ENCODE assay signal across 9 mouse cellular contexts in genomic region chr12:108903600-108904275, GRCm38 (mm10). TPM values are rescaled to one million over a fixed set of nuclear protein-coding genes. Genes with fewer than 3 reads are reported as not detected.
A peak's percentile ranks its signal among the peaks of the same experiment; 100 is the strongest.
DNase-seq lines count a peak whose midpoint lies in the region; ATAC-seq and TF ChIP-seq lines count a peak whose summit lies in the region.
"Had no signal": no experiment of that assay in that cellular context is flagged by ENCODE, and none has a peak within 500 bp of the region (broad histone marks: within the 10 kb centered on the region; RNA-seq: fewer than 3 reads in every experiment).

No protein-coding gene starts in this region.

- H3K4me2 ChIP-seq in kidney, embryonic 15.5 days = no peak overlapping the region
- H3K4me2 ChIP-seq in forebrain, embryonic 13.5 days = no peak overlapping the region
- H3K4me2 ChIP-seq in hindbrain, embryonic 16.5 days (ENCODE audit: low read length) = no peak overlapping the region
- H3K4me2 ChIP-seq in stomach, embryonic 16.5 days (ENCODE audit: low read depth, low read length) = no peak overlapping the region
- H3K4me2 ChIP-seq: liver, embryonic 15.5 days had no signal

- H3K27me3 ChIP-seq in kidney, embryonic 15.5 days = 0 out of 2 replicates have a peak, but pooled peaks cover 3% of the 10 kb centered on the region
- H3K27me3 ChIP-seq in forebrain, embryonic 13.5 days = no peaks in the 10 kb centered on the region
- no peaks in the 10 kb centered on the region for H3K27me3 ChIP-seq in hindbrain, embryonic 16.5 days (replicated peaks; ENCODE audit: control insufficient read depth, insufficient read depth, low read length)
- 0 out of 2 replicates have a peak, but pooled peaks cover 5% of the 10 kb centered on the region for H3K27me3 ChIP-seq in midbrain, embryonic 10.5 days (ENCODE audit: low read depth, poor library complexity, severe bottlenecking)
- no peaks in the 10 kb centered on the region for H3K27me3 ChIP-seq in stomach, embryonic 16.5 days (ENCODE audit: control insufficient read depth, insufficient read depth, low read length)
- H3K27me3 ChIP-seq: liver, embryonic 15.5 days had no signal

- peak; percentile 88 for TF ChIP-seq CTCF in left cerebral cortex, adult 2 months (IDR thresholded peaks at IDR 0.05)

- 68% methylated on average over 8 of the region's 8 CpGs for WGBS in kidney, embryonic 15.5 days
- WGBS in forebrain, embryonic 13.5 days = 72% methylated on average over 8 of the region's 8 CpGs
- WGBS in hindbrain, embryonic 16.5 days = 62% methylated on average over 8 of the region's 8 CpGs
- WGBS in midbrain, embryonic 10.5 days = 85% methylated on average over 8 of the region's 8 CpGs
- WGBS in stomach, embryonic 16.5 days = 54% methylated on average over 8 of the region's 8 CpGs

- intact Hi-C loops in left cerebral cortex, adult 2 months (cut with DNase I) = loop anchor here (1.0 to 10.0 kb wide), 8 partner anchors 490 to 1495 kb away; no protein-coding TSS in a partner anchor

- DNase-seq in kidney, adult 11 months = peak; percentile 43
- peak; percentile 70 to 74 for DNase-seq in adrenal gland, postnatal 36 days
- peak; percentile 71 to 73 for DNase-seq in left cerebral cortex, adult 2 months (ENCODE audit: extremely low spot score in 1 of 2, low spot score in 2 of 2)
- DNase-seq in midbrain, embryonic 10.5 days (ENCODE audit: low spot score) = peak; percentile 47

- H3K4me3 ChIP-seq in kidney, embryonic 15.5 days (replicated peaks) = no peak overlapping the region
- H3K4me3 ChIP-seq in forebrain, embryonic 13.5 days = no peak overlapping the region
- H3K4me3 ChIP-seq in hindbrain, embryonic 16.5 days (ENCODE audit: low read length) = no peak overlapping the region
- H3K4me3 ChIP-seq in left cerebral cortex, adult 2 months = no peak overlapping the region
- no peak overlapping the region for H3K4me3 ChIP-seq in midbrain, embryonic 10.5 days
- no peak overlapping the region for H3K4me3 ChIP-seq in stomach, embryonic 16.5 days (replicated peaks; ENCODE audit: low read length)
- H3K4me3 ChIP-seq: liver, embryonic 15.5 days had no signal

- no peak; the same call in 1 of the 2 replicates for ATAC-seq in kidney, embryonic 15.5 days (replicated peaks; ENCODE audit: low FRiP score)
- 0 out of 2 replicates have a peak, but pooled peaks have one; percentile 48 for ATAC-seq in forebrain, embryonic 13.5 days
- ATAC-seq in hindbrain, embryonic 16.5 days = peak; percentile 63
- no peak for ATAC-seq in stomach, embryonic 16.5 days (ENCODE audit: insufficient read depth, low FRiP score)

- H3K9ac ChIP-seq in kidney, embryonic 15.5 days = no peak overlapping the region
- H3K9ac ChIP-seq in forebrain, embryonic 13.5 days = no peak overlapping the region
- no peak overlapping the region for H3K9ac ChIP-seq in hindbrain, embryonic 16.5 days (ENCODE audit: low read depth, low read length)
- H3K9ac ChIP-seq in stomach, embryonic 16.5 days (ENCODE audit: low read length) = no peak overlapping the region; the same call in 1 of the 2 replicates
- H3K9ac ChIP-seq: liver, embryonic 15.5 days had no signal

- H3K4me1 ChIP-seq in kidney, embryonic 15.5 days = peaks cover 38% of the 10 kb centered on the region
- H3K4me1 ChIP-seq in forebrain, embryonic 13.5 days = peaks cover 39% of the 10 kb centered on the region
- H3K4me1 ChIP-seq in hindbrain, embryonic 16.5 days (ENCODE audit: control insufficient read depth, insufficient read depth, low read depth, low read length) = peaks cover 30% of the 10 kb centered on the region
- peaks cover 35% of the 10 kb centered on the region for H3K4me1 ChIP-seq in midbrain, embryonic 10.5 days
- H3K4me1 ChIP-seq in stomach, embryonic 16.5 days (ENCODE audit: control insufficient read depth, insufficient read depth, low read length) = peaks cover 34% of the 10 kb centered on the region
- H3K4me1 ChIP-seq: liver, embryonic 15.5 days had no signal

- H3K36me3 ChIP-seq in kidney, embryonic 15.5 days = 0 out of 2 replicates have a peak, but pooled peaks cover 3% of the 10 kb centered on the region
- no peaks in the 10 kb centered on the region for H3K36me3 ChIP-seq in forebrain, embryonic 13.5 days (ENCODE audit: poor library complexity, severe bottlenecking)
- H3K36me3 ChIP-seq in hindbrain, embryonic 16.5 days (ENCODE audit: control insufficient read depth, insufficient read depth, low read length) = no peaks in the 10 kb centered on the region
- no peaks in the 10 kb centered on the region for H3K36me3 ChIP-seq in midbrain, embryonic 10.5 days
- H3K36me3 ChIP-seq in stomach, embryonic 16.5 days (ENCODE audit: control insufficient read depth, insufficient read depth, low read length) = no peaks in the 10 kb centered on the region
- H3K36me3 ChIP-seq: liver, embryonic 15.5 days had no signal

- no peak overlapping the region for H3K27ac ChIP-seq in kidney, embryonic 15.5 days
- H3K27ac ChIP-seq in forebrain, embryonic 13.5 days = no peak overlapping the region; the same call in 1 of the 2 replicates
- H3K27ac ChIP-seq in hindbrain, embryonic 16.5 days (ENCODE audit: low read depth, low read length) = 0 out of 2 replicates have a peak overlapping the region, but pooled peaks have one; percentile 27
- no peak overlapping the region; the same call in 1 of the 2 replicates for H3K27ac ChIP-seq in left cerebral cortex, adult 2 months
- H3K27ac ChIP-seq in midbrain, embryonic 10.5 days (replicated peaks) = no peak overlapping the region
- H3K27ac ChIP-seq in stomach, embryonic 16.5 days (ENCODE audit: low read length) = peak overlapping the region; percentile 56
- H3K27ac ChIP-seq: liver, embryonic 15.5 days had no signal

- no peaks in the 10 kb centered on the region for H3K9me3 ChIP-seq in kidney, embryonic 15.5 days (replicated peaks)
- H3K9me3 ChIP-seq in forebrain, embryonic 13.5 days (replicated peaks) = no peaks in the 10 kb centered on the region
- H3K9me3 ChIP-seq in hindbrain, embryonic 16.5 days (ENCODE audit: control insufficient read depth, low read length) = no peaks in the 10 kb centered on the region
- H3K9me3 ChIP-seq in midbrain, embryonic 10.5 days (replicated peaks) = no peaks in the 10 kb centered on the region
- no peaks in the 10 kb centered on the region for H3K9me3 ChIP-seq in stomach, embryonic 16.5 days (replicated peaks; ENCODE audit: control insufficient read depth, low read length)
- H3K9me3 ChIP-seq: liver, embryonic 15.5 days had no signal

RNA-seq across cellular contexts. Expression of gene Wars, which starts 9.8 kb away (rescaled TPM):
- polyA plus RNA-seq in kidney, embryonic 15.5 days (2015; fragmentation: Nextera tagmentation; extraction: Ambion mirVana) = 91.4 and 96.7 TPM in 2 replicates
- total RNA-seq in adrenal gland, postnatal 36 days (2021) = 10 to 100 TPM; 59.0 to 63.1 TPM
- polyA plus RNA-seq in forebrain, embryonic 13.5 days (2015; fragmentation: Nextera tagmentation; extraction: Ambion mirVana) = 103 and 111 TPM in 2 replicates
- 108 and 115 TPM in 2 replicates for polyA plus RNA-seq in hindbrain, embryonic 16.5 days (2015; fragmentation: Nextera tagmentation; extraction: Ambion mirVana)
- 10 to 100 TPM; 84.8 to 86.0 TPM for total RNA-seq in left cerebral cortex, adult 2 months (2021)
- polyA plus RNA-seq in midbrain, embryonic 10.5 days (2016; fragmentation: Nextera tagmentation; extraction: Ambion mirVana) = 151 and 156 TPM in 2 replicates
- polyA plus RNA-seq in stomach, embryonic 16.5 days (2015; fragmentation: Nextera tagmentation; extraction: Ambion mirVana) = 90.5 and 102 TPM in 2 replicates

RNA-seq across cellular contexts. Expression of gene Wdr25, which starts 10.3 kb away (rescaled TPM):
- polyA plus RNA-seq in kidney, embryonic 15.5 days (2015; fragmentation: Nextera tagmentation; extraction: Ambion mirVana) = 9.4 and 11.7 TPM in 2 replicates
- total RNA-seq in adrenal gland, postnatal 36 days (2021) = 1 to 10 TPM; 5.8 to 8.1 TPM
- 9.9 and 10.4 TPM in 2 replicates for polyA plus RNA-seq in forebrain, embryonic 13.5 days (2015; fragmentation: Nextera tagmentation; extraction: Ambion mirVana)
- polyA plus RNA-seq in hindbrain, embryonic 16.5 days (2015; fragmentation: Nextera tagmentation; extraction: Ambion mirVana) = 5.0 and 6.0 TPM in 2 replicates
- 10 to 100 TPM; 10.2 to 13.4 TPM for total RNA-seq in left cerebral cortex, adult 2 months (2021)
- polyA plus RNA-seq in midbrain, embryonic 10.5 days (2016; fragmentation: Nextera tagmentation; extraction: Ambion mirVana) = 7.3 and 11.2 TPM in 2 replicates
- 7.3 and 7.6 TPM in 2 replicates for polyA plus RNA-seq in stomach, embryonic 16.5 days (2015; fragmentation: Nextera tagmentation; extraction: Ambion mirVana)

Comparison
In these comparisons a context has a peak if more than half of its experiments do, and no peak if none do; other contexts are left out.
1. ATAC-seq: peak in forebrain, embryonic 13.5 days (single experiment) and hindbrain, embryonic 16.5 days (single experiment); none in kidney, embryonic 15.5 days (single experiment) and stomach, embryonic 16.5 days (single experiment).
2. H3K27ac ChIP-seq: peak in hindbrain, embryonic 16.5 days (single experiment) and stomach, embryonic 16.5 days (single experiment); none in kidney, embryonic 15.5 days (single experiment), forebrain, embryonic 13.5 days (single experiment), left cerebral cortex, adult 2 months (single experiment) and midbrain, embryonic 10.5 days (single experiment).
3. Peak in every context shown above with its lines, with median percentiles within 50 percentile points of each other: DNase-seq.